Mouse (Mus musculus) left cerebral cortex, adult 18-20 months (tissue): Measurements from ENCODE around the gene Ctdspl2. TPM values are rescaled to one million over a fixed set of nuclear protein-coding genes. Genes with fewer than 3 reads are reported as not detected.
A peak's percentile ranks its signal among the peaks of the same experiment; 100 is the strongest.
"Not testable (repeated sequence)": the region's sequence is repeated elsewhere in the genome, so short reads cannot be mapped to it uniquely, and the experiment has no call there.

Experiments used
- DNase-seq, 2 experiments: peaks; one replicate each; pipeline ENCODE4 v3.0.0; 2021 to 2022; ENCODE audit warnings: low spot score in 2 of 2, mixed read lengths in 1 of 2
- long read RNA-seq, 2 experiments: library from polyadenylated mRNA; stranded (forward); transcript quantifications; one replicate each; pipeline ENCODE4 v2.0.0; 2021
- total RNA-seq, 2 experiments: library from RNA; stranded (reverse); gene quantifications; 2 replicates each; pipeline ENCODE4 v1.2.3; 2021

Ctdspl2 gene
- 10 to 100 TPM; 34.0 to 37.8 TPM for total RNA-seq
- long read RNA-seq, experiment 1, full-length matches to known transcripts, result 18 of 35 reads
- long read RNA-seq, experiment 1, partial matches to known transcripts, result 7 of 35 reads
- long read RNA-seq, experiment 1, other reads (novel, unspliced or antisense), result 10 of 35 reads
- long read RNA-seq, experiment 2, full-length matches to known transcripts, result 10 of 21 reads
- long read RNA-seq, experiment 2, partial matches to known transcripts, result 2 of 21 reads
- long read RNA-seq, experiment 2, other reads (novel, unspliced or antisense), result 9 of 21 reads

- DNase-seq, result peak; percentile 90 to 94
These were observed at the start of gene Ctdspl2, which contains the start of gene Mageb3 for GRCm38 (mm10) chr2:121955765-121956223. Gene Ctdspl2 (plus strand): TSS chr2:121956001. Gene Mageb3 (minus strand): TSS chr2:121956092.

DNA sequence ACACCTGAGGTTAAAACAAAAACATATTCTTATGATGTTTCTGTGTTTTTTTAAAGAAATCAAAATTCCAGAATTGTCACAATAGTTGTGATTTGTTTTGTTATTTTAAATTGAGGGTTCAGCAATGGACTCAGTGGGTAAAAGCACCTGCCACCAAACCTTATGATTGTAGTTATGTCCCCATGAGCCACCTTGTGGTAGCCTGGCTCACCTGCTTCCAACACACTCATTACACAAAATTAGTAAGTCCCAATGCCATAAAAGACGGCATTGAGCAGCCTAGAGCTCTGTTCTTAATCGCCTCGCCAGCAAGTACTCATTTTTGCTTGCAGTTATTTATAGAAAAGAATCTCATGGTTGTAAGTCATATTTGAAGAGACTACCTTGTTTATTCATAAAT, 45.8 kb upstream of the Ctdspl2 start:
- DNase-seq, result no peak

DNA sequence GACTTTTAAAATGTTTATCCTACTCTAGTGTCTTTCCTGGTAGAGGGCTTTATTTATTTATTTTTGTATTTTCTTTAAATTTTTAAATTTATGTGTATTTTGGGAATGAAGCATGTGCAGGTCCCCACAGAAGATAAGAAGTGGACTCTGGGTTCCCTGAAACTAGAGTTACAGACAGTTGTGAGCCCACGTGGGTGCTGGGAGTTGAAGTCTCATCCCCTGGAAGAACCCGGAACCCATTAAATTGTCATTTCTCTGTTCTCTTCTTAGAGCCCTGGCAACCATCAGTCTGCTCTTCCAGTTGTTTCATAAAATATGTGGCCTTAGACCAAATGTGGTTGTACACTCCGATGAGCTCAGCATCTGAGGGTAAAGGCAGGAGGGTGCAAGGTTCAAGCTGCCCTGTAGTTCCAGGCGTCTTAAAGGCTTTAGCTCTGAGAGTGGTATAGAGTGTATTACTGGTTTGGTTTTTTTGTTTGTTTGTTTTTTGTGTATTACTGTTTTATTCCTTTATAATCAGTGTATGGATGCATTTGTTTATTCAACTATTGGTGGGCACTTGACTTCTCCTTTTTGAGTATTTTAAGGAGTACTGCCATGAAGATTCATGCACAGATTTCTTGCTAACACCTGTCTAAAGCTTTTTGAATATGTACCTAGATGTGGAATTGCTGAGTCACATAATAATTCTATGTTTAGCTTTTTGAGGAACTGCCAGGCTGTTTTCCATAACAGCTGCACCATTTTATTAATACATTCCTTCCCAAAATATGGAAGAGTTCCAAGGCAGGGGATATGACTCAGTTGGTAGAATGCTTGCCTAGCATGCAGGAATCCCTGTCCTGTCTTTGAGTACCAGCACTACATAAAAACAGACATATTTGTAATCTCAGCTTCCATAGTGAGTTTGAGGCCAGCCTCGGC, 39.5 kb upstream of the Ctdspl2 start:
- no peak for DNase-seq

- not testable (repeated sequence) for DNase-seq
These were observed 18.2 kb upstream of the Ctdspl2 start for GRCm38 (mm10) chr2:121937624-121938023.

DNA sequence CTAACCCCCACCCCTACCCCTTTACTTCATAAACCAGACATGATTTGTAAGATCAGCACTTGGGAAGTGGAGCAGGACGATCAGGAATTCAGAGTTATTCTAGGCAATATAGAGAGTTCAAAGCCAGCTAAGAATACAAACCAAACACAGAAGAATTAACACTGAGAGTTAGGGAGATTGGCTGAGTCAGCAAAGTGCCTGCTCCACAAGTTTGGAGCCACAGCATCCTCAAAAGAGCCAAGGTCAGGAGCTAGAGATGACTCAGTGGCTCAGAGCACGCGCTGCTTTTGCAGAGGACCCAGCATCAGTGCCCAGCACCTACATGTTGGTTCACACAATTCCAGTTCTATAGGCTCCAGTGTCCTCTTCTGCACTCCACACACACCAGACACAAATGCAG, 12.4 kb upstream of the Ctdspl2 start:
- DNase-seq, result no peak

DNA sequence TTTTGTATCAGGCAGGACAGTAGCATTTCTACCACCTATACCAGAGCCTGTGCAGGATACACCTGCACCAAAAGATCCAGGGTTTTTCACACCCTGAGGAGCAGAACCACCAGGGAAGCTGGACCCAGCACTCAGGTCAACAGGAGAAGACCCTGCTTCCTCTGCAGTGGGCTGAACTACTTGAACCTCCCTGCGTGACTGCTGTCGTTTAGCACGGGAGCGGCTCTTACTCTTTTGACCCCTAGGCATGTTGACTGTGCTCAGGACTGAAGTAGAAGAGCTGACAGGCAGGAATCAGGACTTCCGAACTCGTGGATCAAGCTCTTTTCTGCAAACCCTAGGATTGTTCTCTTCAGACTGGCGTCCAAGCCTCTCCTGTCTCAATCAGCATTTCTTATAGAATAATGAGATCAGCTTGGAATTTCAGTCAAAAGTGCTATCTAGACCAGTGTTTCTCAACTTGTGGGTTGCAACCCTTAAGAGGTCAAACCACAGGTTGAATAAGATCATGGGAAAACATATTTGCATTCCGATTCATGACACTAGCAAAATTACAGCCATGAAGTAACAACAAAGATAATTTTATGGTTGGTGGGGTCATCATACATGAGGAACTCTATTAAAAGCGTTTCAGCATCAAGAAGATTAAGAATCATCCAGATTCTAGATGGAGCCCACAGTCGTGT, 687 bp upstream of the Ctdspl2 start:
- no peak for DNase-seq

DNA sequence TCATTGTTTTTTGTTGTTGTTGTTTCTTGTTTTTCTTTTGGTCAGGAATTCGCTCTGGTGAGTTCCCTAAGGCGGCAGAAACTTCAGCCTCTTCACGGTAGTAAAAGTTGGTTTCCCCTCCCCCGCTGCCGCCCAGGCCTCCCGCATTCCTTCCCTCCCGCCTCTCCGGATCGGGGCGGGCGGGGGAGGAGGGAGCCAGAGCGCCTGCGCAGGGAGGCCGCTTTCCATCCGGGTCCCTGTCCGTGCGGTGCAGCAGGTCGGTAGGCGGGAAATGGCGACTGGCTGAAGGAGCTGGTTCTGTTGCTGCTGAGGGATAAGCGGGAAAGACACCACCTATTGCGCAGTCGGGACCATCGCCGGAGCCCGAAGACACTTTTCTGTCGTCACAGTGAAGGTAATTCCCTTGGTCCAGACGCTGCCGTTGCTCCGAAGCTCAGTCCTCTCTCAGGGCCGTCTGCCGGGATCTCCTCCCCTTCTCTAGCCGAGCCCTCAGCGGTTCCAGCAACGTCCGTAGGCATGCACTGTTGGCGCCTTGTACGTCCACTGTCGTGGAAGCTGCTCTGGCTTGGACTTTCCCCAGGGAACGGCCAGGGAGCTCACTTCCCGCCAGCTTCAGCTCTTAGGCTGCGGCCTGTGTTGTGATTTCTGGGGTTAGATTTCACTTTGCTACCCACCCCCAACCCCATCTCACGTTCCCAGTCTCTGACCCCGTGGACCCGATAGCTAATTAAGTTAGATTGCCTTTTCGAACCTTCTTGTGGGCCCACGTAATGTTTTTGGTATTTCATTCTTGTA, 620 bp downstream of the Ctdspl2 start:
- peak; percentile 93 to 97 for DNase-seq

GRCm38 (mm10) chr2:121957216-121957792, 1.5 kb downstream of the Ctdspl2 start:
- DNase-seq, result no peak

- DNase-seq, result no peak
These were observed 39.9 kb downstream of the Ctdspl2 start for GRCm38 (mm10) chr2:121995738-121996137.

GRCm38 (mm10) chr2:122008832-122009231, 53.0 kb downstream of the Ctdspl2 start:
- DNase-seq, result no peak

GRCm38 (mm10) chr2:122011441-122011840, 55.6 kb downstream of the Ctdspl2 start:
- no peak for DNase-seq

GRCm38 (mm10) chr2:122018705-122019104, 62.9 kb downstream of the Ctdspl2 start:
- no peak for DNase-seq

GRCm38 (mm10) chr2:122022284-122022683, 66.5 kb downstream of the Ctdspl2 start:
- no peak for DNase-seq

DNA sequence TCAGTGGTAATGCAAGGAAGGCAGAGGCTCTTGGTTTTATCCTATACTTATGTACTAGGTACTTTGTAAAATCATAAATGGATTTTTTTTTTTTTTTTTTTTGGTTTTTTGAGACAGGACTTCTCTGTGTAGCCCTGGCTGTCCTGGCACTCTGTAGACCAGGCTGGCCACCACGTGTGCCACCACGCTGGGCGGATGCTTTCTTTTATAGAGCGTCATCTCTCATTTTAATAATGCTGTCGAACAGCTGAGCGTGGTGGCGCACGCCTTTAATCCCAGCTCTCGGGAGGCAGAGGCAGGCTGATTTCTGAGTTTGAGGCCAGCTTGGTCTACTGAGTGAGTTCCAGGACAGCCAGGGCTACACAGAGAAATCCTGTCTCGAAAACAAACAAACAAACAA, 71.3 kb downstream of the Ctdspl2 start:
- DNase-seq, result not testable (repeated sequence)

GRCm38 (mm10) chr2:122027862-122028755, 72.3 kb downstream of the Ctdspl2 start, which contains the start of gene Eif3j1:
Gene Eif3j1 (plus strand): TSS chr2:122028546.
- DNase-seq, result peak; percentile 78 to 90

- DNase-seq, result peak in 1 of 2 experiments; percentile 18
These were observed 73.2 kb downstream of the Ctdspl2 start for GRCm38 (mm10) chr2:122028756-122029700.

DNA sequence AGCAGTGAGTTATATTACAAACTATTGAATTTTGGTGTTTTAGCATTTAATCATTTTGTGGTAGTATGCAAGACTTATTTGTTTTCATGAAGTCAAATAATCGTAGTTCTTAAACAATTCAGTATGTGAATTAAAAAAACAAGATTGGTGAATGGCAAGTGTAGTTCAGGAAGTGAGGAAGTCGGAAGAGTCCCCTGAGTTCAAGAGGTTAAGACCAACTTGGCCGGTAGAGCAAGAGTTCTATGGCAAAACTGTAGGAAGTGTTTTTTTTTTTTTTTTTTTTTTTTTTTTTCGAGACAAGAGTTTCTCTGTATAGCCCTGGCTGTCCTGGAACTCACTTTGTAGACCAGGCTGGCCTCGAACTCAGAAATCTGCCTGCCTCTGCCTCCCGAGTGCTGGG, 76.2 kb downstream of the Ctdspl2 start:
- no peak for DNase-seq

DNA sequence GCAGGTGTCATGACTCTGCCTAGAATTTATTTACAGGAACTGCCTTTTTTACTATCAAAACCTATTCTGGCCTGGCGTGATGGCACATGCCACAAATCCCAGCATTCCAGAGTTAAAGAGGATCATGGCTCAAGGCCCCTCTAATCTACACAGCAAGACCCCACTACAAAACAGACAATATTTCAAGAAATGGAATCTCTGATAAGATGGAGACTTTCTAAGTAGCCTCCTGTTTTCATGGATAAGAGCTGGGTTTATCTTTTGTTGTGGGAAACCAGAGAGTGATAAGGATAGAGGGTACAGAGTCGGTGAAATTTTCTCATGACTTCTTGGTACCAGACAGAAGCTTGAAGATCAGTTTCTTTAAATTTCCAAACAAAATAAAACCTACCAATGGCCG, 80.3 kb downstream of the Ctdspl2 start:
- DNase-seq, result no peak
